Mouse (Mus musculus) G1E (cell line): Measurements from ENCODE around the gene Shroom3. TPM values are rescaled to one million over a fixed set of nuclear protein-coding genes. Genes with fewer than 3 reads are reported as not detected.

Source experiments
- ATAC-seq: 2 replicates; pipeline ENCODE4 v1.8.0; 2016; ENCODE audit warnings: mild to moderate bottlenecking; ENCODE audit not compliant: insufficient number of reproducible peaks, poor library complexity, low FRiP score, severe bottlenecking; ENCODE audit errors: extremely low read depth
- DNase-seq: peaks from one replicate; pipeline ENCODE4 v3.0.0; 2012; ENCODE audit warnings: low spot score
- H3K27me3 ChIP-seq: 2 replicates; pipeline ENCODE4 v1.6.1; 2012; ENCODE audit warnings: mild to moderate bottlenecking, low read length, inconsistent platforms; ENCODE audit not compliant: insufficient read depth
- H3K36me3 ChIP-seq: replicated peaks from 2 replicates; pipeline ENCODE3; 2012; ENCODE audit warnings: mild to moderate bottlenecking, inconsistent platforms
- H3K4me1 ChIP-seq: 2 replicates; pipeline ENCODE4 v1.6.1; 2012; ENCODE audit warnings: low read depth, low read length, inconsistent platforms, mixed read lengths; ENCODE audit not compliant: insufficient read depth
- H3K4me3 ChIP-seq: 2 replicates; pipeline ENCODE4 v1.5.1; 2012; ENCODE audit warnings: low read depth, mild to moderate bottlenecking, inconsistent platforms, low read length, moderate library complexity, mixed read lengths
- H3K9me3 ChIP-seq: replicated peaks from 2 replicates; pipeline ENCODE4 v1.6.1; 2012; ENCODE audit warnings: inconsistent platforms
- CTCF ChIP-seq: IDR thresholded peaks from 2 replicates; pipeline ENCODE4 v1.5.1; 2012; ENCODE audit warnings: low read depth, low read length, inconsistent platforms, mixed read lengths
- GATA1 ChIP-seq: IDR thresholded peaks from 2 replicates; pipeline ENCODE4 v1.6.1; 2012; ENCODE audit warnings: borderline replicate concordance, low read length, inconsistent platforms, mixed read lengths
- GATA2 ChIP-seq: IDR thresholded peaks from 2 replicates; pipeline ENCODE4 v1.6.1; 2012; ENCODE audit warnings: low read depth, low read length, inconsistent platforms, borderline replicate concordance
- POLR2AphosphoS5 ChIP-seq: IDR thresholded peaks from 2 replicates; pipeline ENCODE4 v1.6.1; 2012; ENCODE audit warnings: low read depth, low read length, inconsistent platforms; ENCODE audit not compliant: insufficient replicate concordance
- TAL1 ChIP-seq: conservative IDR thresholded peaks from 2 replicates; pipeline ENCODE4 v1.6.1; 2012; ENCODE audit warnings: low read depth, low read length, inconsistent platforms, mixed read lengths
- polyA plus RNA-seq: library from polyadenylated mRNA; stranded (reverse); fragments of >175 nt; gene quantifications from 2 replicates; pipeline ENCODE4 v1.2.3, GENCODE M21; 2012
- total RNA-seq, 2 experiments: library from RNA; stranded (forward) in 1 of 2; stranded (reverse) in 1 of 2; fragments of 200-1000 nt in 1 of 2; fragments of >200 nt in 1 of 2; fragmentation: Nextera tagmentation in 1 of 2; gene quantifications; 2 replicates each; pipeline ENCODE4 v1.2.3; 2014 to 2017

Shroom3 gene
- total and polyA plus RNA-seq, 3 experiments: 0.60 TPM; not detected in 2

DNA sequence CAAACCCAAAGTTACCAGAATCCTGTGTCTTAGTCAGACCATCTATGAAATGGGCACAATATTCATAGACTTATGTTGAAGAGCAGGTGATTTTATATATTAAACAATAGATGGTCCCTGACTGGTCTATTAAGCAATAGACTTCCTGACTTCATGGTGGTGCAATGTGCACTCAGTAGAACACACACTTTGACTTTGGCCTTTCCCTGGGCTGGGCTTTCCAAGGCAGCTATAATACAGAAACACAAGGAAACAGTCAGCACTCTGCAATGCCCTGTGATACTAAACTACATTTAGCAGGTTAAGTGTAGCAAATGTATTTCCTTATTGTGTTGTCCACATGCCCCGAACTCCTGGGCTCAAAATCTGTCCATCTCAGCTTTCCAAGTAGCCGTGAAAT, 302.2 kb downstream of the Shroom3 start:
- H3K4me1 ChIP-seq: no peaks in the 10 kb centered on the region; the same call in 1 of the 2 replicates
- H3K27me3 ChIP-seq: peaks cover 5% of the 10 kb centered on the region
- no peak overlapping the region for H3K4me3 ChIP-seq
- DNase-seq (no peak), ATAC-seq (no peak)
- TF ChIP-seq GATA2 (no peak), POLR2AphosphoS5 (no peak), GATA1 (no peak), CTCF (no peak), TAL1 (no peak)
- H3K9me3 ChIP-seq: no peaks in the 10 kb centered on the region
- H3K36me3 ChIP-seq: no peaks in the 10 kb centered on the region

DNA sequence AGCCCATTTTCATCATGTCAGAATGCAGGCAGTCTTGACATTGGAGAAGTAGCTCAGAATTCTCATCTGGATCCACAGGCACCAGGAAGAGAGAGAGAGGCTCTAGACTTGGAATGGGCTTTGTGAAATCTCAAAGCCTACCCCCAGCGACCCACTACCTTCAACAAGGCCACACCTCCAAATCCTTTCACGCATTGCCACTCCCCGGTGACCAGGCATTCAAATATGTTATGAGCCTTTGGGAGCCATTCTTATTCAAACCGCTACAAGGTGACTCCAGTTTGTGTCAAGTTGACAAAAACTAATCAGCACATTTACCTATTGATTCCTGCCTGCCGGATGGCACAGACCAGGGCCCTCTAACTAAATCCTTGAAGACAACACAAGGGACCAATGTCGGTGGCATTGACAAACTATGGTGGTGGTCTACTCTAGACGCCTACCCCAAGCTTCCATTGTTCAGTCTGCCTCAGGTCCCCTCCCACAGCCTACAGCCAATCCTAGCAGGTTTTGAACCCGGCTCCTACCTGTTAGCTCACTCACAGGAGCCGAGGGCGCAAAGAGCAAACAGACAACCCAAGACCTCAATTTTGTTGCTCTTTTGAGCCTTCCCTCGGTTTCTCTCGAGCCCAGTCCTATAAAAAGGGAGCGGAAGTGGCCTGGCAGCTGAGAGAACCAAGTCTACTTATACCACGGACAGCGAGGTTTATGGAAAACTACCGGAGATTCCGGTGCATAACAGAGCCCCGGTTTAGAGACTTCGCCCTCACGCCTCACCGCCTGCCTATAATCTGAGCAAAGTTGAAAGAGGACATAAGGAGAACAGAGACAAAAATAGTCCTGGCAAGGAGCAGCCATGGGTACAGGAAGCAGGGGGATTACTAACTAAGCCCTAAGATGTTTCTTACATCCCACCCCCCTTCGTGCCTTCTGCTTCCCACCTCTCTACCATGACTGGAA, 303.7 kb downstream of the Shroom3 start:
- no peaks in the 10 kb centered on the region for H3K9me3 ChIP-seq
- TF ChIP-seq CTCF: no peak
- no peak for TF ChIP-seq GATA2
- TF ChIP-seq GATA1: no peak
- no peak for TF ChIP-seq TAL1
- no peak for TF ChIP-seq POLR2AphosphoS5
- no peak overlapping the region for H3K4me3 ChIP-seq
- ATAC-seq (no peak), DNase-seq (no peak)
- H3K36me3 ChIP-seq: no peaks in the 10 kb centered on the region
- H3K27me3 ChIP-seq: peaks cover 5% of the 10 kb centered on the region
- H3K4me1 ChIP-seq: no peaks in the 10 kb centered on the region; the same call in 1 of the 2 replicates

DNA sequence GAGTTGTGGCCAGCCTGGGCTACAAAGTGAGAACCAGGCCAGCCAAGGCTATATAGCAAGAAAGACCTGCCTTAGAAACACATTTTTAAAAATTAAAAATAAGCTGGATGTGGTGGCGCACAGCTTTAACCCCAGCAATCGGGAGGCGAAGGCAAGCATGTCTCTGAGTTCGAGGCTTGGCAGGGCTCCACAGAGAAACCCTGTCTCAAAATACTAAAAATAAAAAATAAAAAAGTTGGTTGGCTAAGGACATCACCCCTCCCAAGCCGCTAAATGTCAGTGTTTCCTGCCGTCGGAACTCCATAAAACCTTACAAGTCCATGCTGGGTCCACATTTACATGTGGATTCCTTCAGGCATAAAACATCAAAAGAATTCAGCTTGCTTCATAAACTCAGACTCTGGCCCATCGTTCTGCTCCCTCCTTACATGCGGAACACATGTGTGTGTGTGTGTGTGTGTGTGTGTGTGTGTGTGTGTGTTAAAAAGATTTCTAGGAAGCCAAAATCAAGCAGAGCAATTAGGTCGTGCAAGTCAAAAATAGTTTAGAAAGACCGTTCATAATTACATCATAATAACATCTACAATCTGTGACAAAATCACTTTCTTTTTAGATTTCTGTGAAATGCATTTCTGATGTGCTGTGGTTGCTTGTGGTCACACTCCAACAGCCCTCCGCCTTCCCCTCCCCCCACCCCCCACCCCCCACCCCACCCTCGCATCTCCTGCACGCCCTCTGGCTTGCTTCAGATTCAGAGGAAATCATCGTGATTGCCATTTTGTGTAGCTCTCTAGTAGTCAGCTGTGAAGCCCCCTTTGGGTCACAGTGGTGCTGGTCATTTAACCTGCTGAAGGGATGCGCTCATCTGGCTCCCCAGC, 304.9 kb downstream of the Shroom3 start:
- Histone ChIP-seq H3K9me3 (no peaks in the 10 kb centered on the region), H3K4me3 (no peak overlapping the region), H3K27me3 (peaks cover 5% of the 10 kb centered on the region), H3K36me3 (no peaks in the 10 kb centered on the region), H3K4me1 (peaks cover under 1% of the 10 kb centered on the region; the same call in 1 of the 2 replicates)
- TF ChIP-seq TAL1 (no peak), GATA1 (no peak), GATA2 (no peak), CTCF (no peak)
- ATAC-seq (no peak), DNase-seq (no peak)

DNA sequence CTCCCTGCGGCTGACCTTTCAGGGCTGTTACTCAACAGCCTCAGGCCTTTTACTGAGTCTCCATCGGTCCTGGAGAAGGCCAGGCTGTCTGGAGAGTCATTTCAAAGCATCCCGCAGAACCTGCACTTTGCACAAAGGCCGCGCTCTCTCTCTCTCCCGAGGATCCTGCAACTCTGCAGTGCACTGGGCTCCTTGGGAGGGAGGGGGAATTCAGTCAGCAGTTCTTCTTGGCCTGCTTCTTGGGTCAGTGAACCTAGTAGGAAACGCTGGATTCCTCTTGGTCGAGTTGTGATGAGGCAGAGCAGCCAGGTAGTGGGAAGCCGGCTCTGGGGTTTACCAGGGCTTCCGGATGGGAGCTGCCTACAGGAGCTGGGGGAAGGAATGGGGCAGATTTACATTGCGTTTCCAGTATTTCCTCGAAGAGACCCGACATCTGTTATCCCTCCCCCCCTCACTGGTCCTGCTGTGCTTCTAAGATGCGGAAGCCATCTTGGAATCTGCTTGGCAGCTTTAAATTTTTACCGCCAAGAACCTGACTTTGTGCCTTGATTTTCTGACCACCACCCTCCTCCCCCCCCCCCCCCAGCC, 305.6 kb downstream of the Shroom3 start:
- DNase-seq (no peak), ATAC-seq (no peak)
- Histone ChIP-seq H3K27me3 (peaks cover 5% of the 10 kb centered on the region), H3K4me3 (no peak overlapping the region), H3K4me1 (peaks cover 4% of the 10 kb centered on the region; the same call in 1 of the 2 replicates), H3K36me3 (no peaks in the 10 kb centered on the region), H3K9me3 (no peaks in the 10 kb centered on the region)
- TF ChIP-seq TAL1 (no peak), CTCF (no peak), GATA1 (no peak), POLR2AphosphoS5 (no peak), GATA2 (no peak)

DNA sequence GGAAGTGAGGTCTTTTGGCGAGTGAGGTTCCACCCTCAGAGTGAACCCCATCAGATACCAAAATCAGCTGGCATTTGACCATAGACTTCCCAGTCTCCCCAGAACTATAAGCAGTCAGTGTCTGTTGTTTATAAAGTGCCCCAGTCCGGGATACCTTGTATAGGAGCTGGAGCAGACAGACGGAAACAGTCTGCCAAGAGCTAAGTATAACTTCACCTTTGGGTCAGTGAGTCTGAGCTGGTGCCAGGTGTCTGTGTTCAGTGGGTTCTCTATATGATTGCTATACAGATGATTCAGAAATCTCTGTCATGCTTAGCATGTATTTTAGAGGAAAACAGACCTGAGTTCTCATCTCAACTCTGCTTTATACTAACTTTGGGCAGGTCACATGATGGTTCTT, 308.9 kb downstream of the Shroom3 start:
- peaks cover 17% of the 10 kb centered on the region for H3K4me1 ChIP-seq
- no peaks in the 10 kb centered on the region; the same call in 1 of the 2 replicates for H3K27me3 ChIP-seq
- no peaks in the 10 kb centered on the region for H3K9me3 ChIP-seq
- DNase-seq (no peak), ATAC-seq (no peak)
- no peak overlapping the region for H3K4me3 ChIP-seq
- TF ChIP-seq GATA1 (no peak), POLR2AphosphoS5 (no peak), GATA2 (no peak), TAL1 (no peak), CTCF (no peak)
- no peaks in the 10 kb centered on the region for H3K36me3 ChIP-seq

DNA sequence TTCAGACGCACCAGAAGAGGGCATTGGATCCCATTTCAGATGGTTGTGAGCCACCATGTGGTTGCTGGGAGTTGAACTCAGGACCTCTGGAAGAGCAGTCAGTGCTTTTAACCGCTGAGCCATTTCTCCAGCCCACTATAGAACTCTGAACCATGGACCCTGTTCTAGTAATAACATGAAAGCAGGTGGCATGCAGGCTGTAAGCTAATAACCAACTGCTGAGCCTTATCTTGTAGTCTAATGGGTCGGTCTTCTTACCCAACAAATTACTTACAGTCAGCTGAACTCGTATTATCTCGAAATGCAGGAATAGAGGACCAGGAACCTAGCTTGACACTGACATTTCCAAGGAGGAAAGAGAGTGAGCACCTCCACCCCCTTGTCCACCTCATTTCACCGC, 311.1 kb downstream of the Shroom3 start:
- H3K4me1 ChIP-seq: peaks cover 31% of the 10 kb centered on the region
- TF ChIP-seq GATA1 (no peak), POLR2AphosphoS5 (no peak), GATA2 (no peak), TAL1 (peak; percentile 47)
- ATAC-seq: peak; percentile 86
- no peak overlapping the region; the same call in 1 of the 2 replicates for H3K4me3 ChIP-seq
- H3K36me3 ChIP-seq: no peaks in the 10 kb centered on the region
- DNase-seq: peak; percentile 15
- H3K27me3 ChIP-seq: no peaks in the 10 kb centered on the region
- H3K9me3 ChIP-seq: no peaks in the 10 kb centered on the region
